Mouse (Mus musculus): ENCODE data around the gene Psmd2. TPM values are rescaled to one million over a fixed set of nuclear protein-coding genes. Genes with fewer than 3 reads are reported as not detected.

The Psmd2 gene
- total RNA-seq, 2 experiments from 2014 or later: 212 to 232 TPM

DNA sequence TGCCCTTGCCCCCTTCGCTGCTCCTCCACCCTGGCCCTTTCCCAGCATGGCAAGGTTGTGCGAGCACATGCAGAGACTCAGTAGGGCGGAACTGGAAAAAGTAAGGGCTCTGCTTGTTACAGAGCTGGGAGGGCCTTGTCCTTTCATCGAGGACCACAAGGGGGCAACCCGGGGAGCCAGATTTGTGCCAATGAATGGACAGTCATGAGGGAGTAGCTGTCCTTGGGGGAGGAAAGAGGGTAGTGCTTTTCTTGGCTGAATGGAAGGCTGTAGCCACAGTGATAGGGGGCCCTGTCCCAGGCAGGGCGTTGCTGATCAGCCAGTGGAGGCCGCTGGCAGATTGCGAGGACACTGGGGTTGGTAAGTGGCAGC is 51.1 kb downstream of the Psmd2 start:
- DNase-seq: no peak

DNA sequence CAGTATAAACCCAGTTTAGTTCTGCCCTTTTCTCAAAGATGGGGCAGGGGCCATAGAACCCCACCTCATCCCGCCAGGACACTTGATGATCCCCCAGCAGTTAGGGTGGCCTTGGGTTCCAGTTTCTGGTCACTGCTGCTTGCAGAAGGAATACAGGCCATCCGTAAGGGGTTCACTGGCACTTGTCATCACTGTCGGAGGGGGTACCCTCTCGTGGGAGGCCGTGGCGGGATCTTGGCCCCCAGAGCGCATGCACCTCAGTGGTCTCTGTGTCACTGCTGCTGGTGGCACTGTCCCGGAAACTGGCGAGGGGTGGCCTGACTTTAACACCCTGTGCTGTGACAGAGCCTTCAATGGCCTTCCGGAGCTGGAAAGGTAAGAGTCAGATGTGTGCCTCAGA is 51.6 kb downstream of the Psmd2 start:
- DNase-seq: no peak

DNA sequence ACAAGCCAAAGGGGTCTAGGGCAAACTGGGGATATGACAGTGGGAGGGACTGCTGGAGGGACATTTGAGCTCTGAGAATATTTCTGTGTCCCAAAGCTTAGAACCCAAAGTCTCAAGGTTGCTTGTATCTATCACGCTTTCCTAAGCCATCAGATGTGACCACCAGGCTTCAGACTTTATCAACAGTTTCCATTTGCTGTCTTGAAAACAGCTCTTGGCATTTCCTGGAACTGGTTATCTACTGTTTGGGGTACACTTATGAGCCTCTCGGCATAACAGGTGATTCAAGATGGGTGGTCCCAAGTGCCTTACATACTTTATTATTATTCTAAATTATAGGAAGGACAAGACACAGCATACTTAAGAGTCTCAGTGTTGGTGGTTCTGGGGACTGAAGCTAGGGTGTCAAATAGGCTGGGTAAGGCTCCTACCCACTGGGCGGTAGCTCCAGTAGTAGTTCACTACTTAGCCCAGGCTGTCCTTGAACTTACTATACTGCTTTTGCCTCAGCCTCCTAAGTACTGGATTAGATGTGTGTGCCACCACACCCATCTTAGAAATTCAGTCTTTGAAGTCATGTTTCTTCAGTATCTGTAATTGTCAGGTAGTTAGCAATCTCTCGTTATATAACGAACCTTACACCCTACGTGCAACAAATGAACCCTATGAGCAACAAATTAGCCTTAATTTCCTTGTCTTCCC is 52.4 kb downstream of the Psmd2 start:
- DNase-seq: no peak

DNA sequence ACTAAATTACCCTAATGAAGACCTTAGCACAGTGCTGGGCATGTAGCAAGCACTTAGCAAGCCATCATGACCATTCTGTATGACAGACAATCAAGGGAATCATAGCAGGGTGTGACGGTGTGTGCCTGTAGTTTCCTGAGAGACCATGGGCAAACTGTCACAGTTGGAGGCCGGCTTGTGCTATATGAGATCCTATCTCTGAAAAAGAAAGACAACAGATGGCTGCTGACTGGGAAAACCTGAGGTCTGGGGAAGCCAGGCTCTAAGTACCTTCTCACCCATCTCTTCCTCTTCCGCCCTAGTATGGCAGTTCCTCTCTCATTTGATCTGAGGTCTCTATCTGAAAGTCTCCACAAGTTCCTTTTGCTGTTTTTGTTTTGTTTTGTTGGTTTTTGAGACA is 54.3 kb downstream of the Psmd2 start:
- DNase-seq: no peak

DNA sequence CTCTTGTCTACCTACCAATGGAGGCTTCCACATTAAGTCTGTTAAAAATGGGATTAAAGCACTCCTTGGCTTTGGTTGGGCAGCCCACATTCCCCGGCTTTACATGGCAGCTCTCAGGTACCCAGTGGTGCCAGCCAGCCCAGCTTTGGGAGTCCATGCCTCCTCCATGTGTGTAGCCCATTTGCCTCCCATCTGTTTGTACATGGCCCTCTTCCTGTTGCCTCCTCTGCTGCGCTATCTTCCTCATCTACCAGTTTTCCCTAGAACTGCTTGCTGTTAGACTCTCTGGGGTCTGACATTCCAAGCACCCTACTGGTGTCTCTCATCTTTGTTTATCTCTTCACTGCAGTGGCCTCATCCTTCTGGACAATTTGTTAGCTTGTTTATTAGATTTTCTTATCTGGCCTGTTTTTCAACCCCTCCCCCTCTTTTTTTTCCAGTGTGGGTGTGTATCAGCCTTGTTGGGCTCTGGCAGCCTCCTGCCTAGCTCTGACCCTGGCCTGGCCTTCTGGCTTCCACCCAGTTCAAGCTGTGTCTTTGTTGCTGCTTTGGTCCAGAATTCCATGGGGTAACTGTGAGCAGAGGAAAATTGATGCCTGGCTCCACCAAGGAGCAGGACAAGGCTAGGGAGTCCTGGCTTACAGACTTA is 55.1 kb downstream of the Psmd2 start:
- no peak for DNase-seq

DNA sequence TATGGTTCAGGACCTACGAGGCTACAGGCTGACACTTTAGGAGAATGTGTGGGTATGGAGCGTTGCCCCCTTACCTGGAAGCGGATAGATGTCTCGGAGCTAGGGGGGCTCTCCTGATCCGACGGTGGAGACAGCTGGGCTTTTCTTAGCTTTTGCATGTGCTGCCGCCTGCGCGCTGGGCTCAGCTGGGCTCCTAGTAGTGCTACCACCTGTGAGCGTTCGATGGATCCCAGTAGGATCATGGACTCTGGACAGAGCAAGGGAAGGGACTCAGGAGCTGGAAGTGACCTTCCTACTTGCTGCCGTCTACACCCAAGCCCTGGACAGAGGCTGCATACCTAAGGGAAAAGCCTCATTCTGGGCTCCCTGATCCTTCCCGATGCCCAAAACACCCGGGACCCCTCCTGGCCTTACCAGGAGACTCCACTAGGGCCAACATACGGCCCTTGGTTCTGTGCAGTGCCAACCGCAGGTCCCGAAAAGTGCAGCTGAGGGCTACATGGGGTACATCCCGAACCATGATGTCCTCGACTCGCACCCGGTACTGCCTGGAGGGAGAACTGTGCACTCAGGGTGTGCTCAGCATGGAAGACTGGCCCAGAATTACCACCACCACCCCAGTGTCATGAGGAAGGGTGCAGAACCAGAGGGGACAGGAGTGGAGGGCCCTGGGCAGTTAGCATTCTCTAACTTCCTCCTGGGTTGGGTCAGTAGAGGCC is 56.9 kb downstream of the Psmd2 start:
- no peak for DNase-seq

DNA sequence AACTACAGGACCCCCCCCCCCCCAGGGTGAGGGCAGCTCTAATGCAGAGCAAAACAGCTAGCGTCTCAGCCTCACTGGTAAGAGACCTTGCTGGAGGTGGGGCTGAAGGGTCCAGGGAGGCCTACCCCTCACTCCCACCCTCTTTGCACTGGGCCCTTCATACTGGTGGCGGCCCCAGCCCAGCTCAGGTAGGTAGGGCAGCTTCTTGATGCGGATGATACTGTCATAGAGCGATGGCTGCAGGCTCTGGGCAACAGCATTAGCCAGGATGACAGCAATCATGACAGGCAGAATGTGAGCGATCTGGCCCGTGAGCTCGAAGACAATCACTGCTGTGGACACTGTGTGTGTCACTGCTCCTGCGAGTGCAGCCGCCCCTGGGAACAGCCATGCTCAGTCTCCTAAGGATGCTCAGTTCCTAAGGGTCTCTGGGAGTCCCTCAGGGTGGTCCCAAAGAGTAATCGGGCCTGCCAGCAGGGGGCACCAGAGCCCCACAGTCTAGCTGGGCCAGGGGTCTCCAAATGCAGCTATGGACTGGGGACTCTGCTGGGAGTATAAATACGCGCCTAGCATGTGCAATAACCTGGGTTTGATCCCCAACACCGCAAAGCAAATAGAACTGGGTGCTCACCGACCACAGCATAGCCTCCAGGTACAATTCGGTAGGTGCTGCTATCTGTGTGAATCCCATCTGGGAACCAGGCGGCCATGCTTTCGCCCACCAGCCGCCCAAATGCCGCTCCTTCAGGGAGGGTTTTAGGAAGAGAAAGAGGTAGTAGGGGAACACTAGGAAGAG is 57.7 kb downstream of the Psmd2 start:
- DNase-seq: no peak

DNA sequence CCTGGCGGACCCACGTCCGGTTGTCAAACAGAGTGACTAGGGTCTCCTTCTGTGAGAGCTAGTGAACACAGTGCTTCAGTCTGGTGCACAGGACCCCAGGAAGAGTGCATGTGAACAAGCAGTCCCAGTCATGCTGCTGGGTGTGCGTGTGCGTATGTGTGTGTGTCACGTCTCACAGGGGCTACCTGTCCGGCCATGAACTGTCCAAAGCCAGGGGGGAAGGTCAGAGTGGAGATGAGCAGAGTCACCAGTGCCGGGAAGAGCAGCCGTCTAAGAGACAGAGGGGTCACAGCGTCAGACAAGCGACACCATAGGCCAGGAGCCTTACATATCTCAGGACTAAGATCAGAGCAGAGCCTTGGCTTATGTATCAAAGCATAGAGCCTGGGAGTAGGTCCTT is 58.9 kb downstream of the Psmd2 start:
- no peak for DNase-seq

DNA sequence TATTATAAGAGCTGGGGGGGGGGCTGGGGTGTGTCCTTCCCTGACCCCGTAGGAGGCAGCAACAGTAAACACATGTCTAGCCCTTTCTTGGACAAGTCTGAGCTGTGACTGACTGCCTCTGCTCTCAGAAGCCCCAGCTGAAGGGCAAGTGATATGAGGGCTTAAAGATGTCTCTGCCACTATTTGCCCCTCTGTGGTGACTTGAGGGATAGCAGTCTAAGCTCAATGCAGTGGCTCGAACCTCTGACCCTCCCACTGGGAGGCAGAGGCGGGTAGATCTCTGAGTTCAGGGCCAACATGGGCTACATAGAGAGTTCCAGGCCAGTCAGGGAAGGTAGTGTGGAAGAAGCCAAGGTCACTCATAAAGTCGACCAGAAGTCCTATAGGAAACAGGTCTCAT is 59.4 kb downstream of the Psmd2 start:
- DNase-seq: no peak

DNA sequence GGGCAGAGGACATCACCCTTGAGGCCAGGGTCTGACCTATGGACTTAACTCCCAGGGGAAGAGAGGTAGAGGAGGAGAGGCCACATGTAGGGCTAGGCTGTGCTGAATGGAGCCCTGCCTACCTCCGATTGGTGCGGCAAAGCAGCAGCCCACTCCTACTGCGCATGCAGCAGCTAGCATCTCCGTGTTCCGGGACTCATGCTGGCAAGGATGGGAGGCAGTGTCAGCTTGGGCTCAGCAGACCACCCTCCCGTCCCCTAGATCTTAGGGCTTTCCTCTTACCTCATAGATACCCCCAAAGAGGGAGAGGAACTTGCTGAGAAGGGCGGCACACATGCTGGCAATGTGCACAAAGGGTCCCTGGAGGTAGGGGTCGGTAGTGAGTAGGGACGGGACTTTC is 60.7 kb downstream of the Psmd2 start:
- no peak for DNase-seq

DNA sequence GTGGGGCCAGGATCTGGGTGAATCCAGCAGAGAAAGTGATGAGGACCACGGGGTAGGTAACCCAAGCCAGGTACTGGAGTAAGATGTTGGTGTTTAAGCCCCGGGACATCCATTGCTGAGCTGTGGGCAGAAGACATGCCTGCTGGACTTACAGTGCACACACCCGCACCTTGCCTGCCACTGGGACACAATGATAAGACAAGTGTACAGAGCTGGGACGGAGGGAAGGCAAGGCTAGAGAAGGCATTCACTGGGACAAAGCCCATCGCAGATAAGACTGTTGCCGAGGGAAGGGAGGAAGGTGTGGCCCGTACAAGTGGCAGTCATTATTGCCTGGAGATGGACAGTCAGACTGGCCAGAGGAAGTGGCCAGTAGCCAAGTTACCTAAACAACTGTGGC is 61.4 kb downstream of the Psmd2 start:
- DNase-seq: no peak

Small RNA genes lying within 50 kb of the gene (microRNA-seq; reads per million reads assigned to microRNA genes)
- 169 to 207 reads per million in 2 experiments for gene Mir1224

Other genes with a start within 250 kb of the Psmd2 start
- 100 to 1,000 TPM; 237 to 252 TPM for gene Abcc5, start 225.3 kb upstream of the Psmd2 start, total RNA-seq (2021)
- gene Eif2b5, start 152.8 kb upstream of the Psmd2 start, total RNA-seq (2021): 10 to 100 TPM; 49.7 to 50.1 TPM
- gene Dvl3, start 134.7 kb upstream of the Psmd2 start, total RNA-seq (2021): 10 to 100 TPM; 57.1 to 64.4 TPM
- 100 to 1,000 TPM; 725 to 748 TPM for gene Ap2m1, start 116.2 kb upstream of the Psmd2 start, total RNA-seq (2021)
- 100 to 1,000 TPM; 104 to 113 TPM for gene Abcf3, start 103.1 kb upstream of the Psmd2 start, total RNA-seq (2021)
- 10 to 100 TPM; 21.8 to 23.4 TPM for gene Vwa5b2, start 62.2 kb upstream of the Psmd2 start, total RNA-seq (2021)
- gene Eef1akmt4, start 40.1 kb upstream of the Psmd2 start, total RNA-seq (2021): 1 to 10 TPM; 2.5 to 2.9 TPM
- not detected for gene Gm49333, start 40.0 kb upstream of the Psmd2 start, total RNA-seq (2021)
- 10 to 100 TPM; 11.9 to 13.2 TPM for gene Alg3, start 39.9 kb upstream of the Psmd2 start, total RNA-seq (2021)
- gene Camk2n2, start 30.4 kb upstream of the Psmd2 start, total RNA-seq (2021): 10 to 100 TPM; 83.0 to 88.3 TPM
- 10 to 100 TPM; 28.4 to 29.2 TPM for gene Ece2, start 21.8 kb upstream of the Psmd2 start, total RNA-seq (2021)
- 100 to 1,000 TPM; 292 to 299 TPM for gene Eif4g1, start 16.7 kb downstream of the Psmd2 start, total RNA-seq (2021)
- 100 to 1,000 TPM; 415 to 465 TPM for gene Fam131a, start 41.6 kb downstream of the Psmd2 start, total RNA-seq (2021)
- 10 to 100 TPM; 24.8 to 24.9 TPM for gene Polr2h, start 66.0 kb downstream of the Psmd2 start, total RNA-seq (2021)
- gene Clcn2, start 66.1 kb downstream of the Psmd2 start, total RNA-seq (2021): 10 to 100 TPM; 66.0 to 71.3 TPM
- gene Chrd, start 81.5 kb downstream of the Psmd2 start, total RNA-seq (2021): 10 to 100 TPM; 86.1 to 88.4 TPM
- gene Thpo, start 82.9 kb downstream of the Psmd2 start, total RNA-seq (2021): 10 to 100 TPM; 14.1 to 15.8 TPM